Mouse (Mus musculus): ENCODE results near the gene Ppp5c. TPM values are rescaled to one million over a fixed set of nuclear protein-coding genes. Genes with fewer than 3 reads are reported as not detected.

The Ppp5c gene
- total RNA-seq, 2 experiments from 2014 or later = 20.7 to 22.6 TPM

- ATAC-seq (replicated peaks; ENCODE audit: low FRiP score, poor library complexity, severe bottlenecking) = no peak
Measured at GRCm38 (mm10) chr7:17022176-17022575, 5.5 kb downstream of the Ppp5c start.

DNA sequence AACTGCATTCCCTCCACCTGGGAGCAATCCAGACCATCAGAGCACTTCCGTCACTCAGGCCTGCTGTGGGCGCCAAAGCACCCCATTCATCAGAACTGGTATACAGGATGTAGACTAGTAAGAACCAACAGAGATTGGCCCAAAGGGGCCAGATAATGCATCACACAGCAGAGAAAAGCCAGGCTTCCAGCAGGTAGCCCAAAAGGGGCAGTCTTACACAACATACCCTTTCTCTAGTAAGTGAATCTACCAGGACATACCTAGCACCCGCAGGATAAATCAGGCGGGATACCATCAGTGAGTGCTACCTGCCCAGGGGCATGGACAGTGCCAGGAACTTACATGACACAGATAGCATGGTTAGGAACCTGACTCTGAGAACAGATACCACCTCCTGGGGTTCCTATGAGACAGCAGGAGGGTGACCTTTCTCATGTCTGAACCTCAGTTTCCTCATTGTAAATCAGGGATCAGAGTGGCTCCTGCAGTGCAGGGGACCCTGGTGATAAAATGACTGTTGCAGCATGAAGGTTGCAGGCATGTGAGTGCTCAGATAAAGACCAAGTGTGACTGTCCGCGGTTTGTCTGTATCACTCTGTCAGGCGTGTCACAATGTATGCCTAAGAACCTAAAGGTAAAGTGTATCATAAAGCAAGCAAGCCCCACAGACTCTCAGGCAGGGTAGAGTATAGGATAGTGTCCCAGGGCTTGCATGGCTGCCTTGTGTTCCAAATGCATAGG is 8.1 kb downstream of the Ppp5c start:
- no peak for ATAC-seq (replicated peaks; ENCODE audit: low FRiP score, poor library complexity, severe bottlenecking)

- no peak for ATAC-seq (replicated peaks; ENCODE audit: low FRiP score, poor library complexity, severe bottlenecking)
Measured at GRCm38 (mm10) chr7:17017921-17018320, 9.8 kb downstream of the Ppp5c start.

- ATAC-seq (replicated peaks; ENCODE audit: low FRiP score, poor library complexity, severe bottlenecking) = peak; percentile 80
Measured at GRCm38 (mm10) chr7:17017036-17017435, 10.7 kb downstream of the Ppp5c start.

- ATAC-seq (replicated peaks; ENCODE audit: low FRiP score, poor library complexity, severe bottlenecking) = no peak
Measured at GRCm38 (mm10) chr7:17015381-17015780, 12.3 kb downstream of the Ppp5c start.

GRCm38 (mm10) chr7:17011909-17012590 is 15.7 kb downstream of the Ppp5c start:
- ATAC-seq (replicated peaks; ENCODE audit: low FRiP score, poor library complexity, severe bottlenecking) = no peak

- ATAC-seq (replicated peaks; ENCODE audit: low FRiP score, poor library complexity, severe bottlenecking) = no peak
Measured at GRCm38 (mm10) chr7:17010010-17010347, 17.7 kb downstream of the Ppp5c start.

- no peak for ATAC-seq (replicated peaks; ENCODE audit: low FRiP score, poor library complexity, severe bottlenecking)
Measured at GRCm38 (mm10) chr7:17009326-17010009, 18.3 kb downstream of the Ppp5c start.

DNA sequence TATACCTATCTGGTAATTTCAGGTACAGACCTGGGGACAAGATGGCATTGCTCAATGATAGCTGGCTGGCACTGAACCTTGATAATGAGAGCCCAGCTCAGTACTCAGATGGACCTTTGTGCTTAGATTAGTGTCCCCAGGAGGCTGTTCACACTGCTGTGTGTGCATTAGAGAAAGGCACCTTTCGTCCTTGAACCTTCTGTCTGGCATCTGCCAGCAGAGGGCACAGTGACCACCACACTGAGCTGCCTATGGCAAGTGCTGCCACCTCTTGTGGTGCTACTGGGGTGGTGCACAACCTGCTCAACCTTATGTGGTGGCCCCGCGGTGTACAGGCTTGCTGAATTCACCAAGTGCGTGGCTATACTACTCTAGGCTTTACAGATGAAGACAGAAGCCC is 20.4 kb downstream of the Ppp5c start:
- no peak for ATAC-seq (replicated peaks; ENCODE audit: low FRiP score, poor library complexity, severe bottlenecking)

DNA sequence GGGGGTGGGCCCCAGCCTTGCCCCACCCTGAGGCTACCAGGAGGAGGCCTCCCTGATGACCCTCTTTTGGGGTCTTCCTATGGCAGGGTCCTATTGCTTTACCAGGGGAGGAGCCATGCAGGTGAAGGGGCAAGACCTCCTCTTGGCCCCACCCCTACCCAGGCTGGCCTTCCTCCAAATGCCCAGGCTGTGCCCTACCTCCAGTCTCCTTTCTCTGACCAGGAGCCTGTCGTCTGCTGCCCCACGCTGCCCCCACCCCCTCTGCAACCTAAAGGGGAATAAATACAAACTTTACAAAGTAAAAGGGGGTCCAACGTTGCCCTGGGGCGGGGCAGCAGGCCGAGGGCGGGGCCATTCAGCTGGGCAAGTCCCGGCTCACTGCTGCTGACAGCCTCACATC is 23.0 kb downstream of the Ppp5c start:
- no peak for ATAC-seq (replicated peaks; ENCODE audit: low FRiP score, poor library complexity, severe bottlenecking)

DNA sequence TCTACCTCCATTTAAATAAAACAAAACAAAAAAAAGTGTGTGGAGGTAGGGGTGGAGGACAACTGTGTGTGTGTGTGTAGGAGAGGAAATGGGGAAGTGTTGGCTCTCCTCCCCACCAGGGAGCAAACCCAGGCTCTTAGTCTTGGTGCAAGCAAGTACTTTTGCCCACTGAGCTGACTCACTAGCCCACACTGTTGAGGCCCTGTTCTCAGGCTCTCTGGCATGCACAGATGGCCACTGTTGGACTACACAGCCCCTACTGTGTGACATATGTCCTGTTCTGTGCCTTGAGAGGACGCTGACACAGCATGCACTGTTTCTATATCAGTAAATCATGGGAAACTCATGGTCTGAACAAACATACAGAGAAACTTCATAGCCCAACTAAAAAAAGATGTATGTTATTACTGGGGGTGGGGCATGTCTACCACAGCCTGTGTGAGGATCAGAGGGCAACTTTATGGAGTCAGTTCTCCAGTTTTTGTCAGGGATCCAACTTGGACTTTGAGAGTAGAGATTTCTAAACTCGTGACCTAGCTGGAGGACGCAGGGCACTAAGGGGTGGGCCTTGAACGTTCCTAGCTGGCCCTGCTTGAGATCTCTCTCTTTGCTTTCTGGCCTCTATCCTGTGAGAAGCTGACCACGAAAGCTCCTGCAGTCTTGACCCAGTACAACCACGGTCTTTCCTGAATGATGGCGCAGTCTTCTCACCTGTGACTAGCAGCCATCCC is 24.3 kb downstream of the Ppp5c start:
- no peak for ATAC-seq (replicated peaks; ENCODE audit: low FRiP score, poor library complexity, severe bottlenecking)

DNA sequence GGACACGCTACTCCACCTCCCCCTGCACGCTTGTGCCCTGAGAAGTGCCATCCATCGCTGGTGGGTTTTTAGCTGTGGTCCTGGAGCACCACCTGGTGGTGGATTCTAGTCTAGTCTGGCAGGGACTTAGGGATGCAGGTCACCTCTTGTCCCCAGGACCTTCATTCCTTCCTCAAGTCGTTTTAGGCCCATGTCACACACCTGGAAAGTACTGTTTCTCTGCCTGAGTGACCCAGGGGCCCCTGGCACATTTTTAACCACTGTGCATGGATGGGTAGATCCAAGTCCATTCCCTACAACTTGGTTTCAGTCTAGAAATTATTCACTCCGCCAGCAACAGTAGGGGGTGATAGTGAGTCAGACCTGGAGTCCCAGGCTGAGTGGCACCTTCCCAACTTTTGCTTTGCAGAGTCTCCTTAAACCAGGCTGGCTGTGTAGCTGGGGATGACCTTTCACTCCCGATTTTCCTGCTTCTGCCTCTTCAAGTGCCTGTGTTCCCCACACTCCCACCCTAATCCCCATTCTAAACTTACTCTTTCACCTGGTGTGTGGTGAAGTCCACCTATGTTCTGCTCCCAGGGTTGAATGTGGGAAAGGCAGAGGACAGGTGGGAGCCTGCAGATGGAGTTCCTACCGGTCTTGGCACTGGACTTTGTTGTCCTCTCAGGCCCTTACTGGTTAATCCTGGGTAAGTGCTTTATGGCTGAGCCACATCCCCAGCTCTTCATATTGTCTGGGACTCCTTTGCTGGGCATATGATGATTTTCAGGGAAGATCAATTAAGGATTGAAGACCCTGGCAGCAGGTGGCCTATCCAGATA is 25.1 kb downstream of the Ppp5c start:
- ATAC-seq (replicated peaks; ENCODE audit: low FRiP score, poor library complexity, severe bottlenecking) = no peak

GRCm38 (mm10) chr7:16999650-17000049 is 28.1 kb downstream of the Ppp5c start:
- ATAC-seq (replicated peaks; ENCODE audit: low FRiP score, poor library complexity, severe bottlenecking) = peak; percentile 70

GRCm38 (mm10) chr7:16999233-16999632 is 28.5 kb downstream of the Ppp5c start:
- peak; percentile 35; the same call in 1 of the 2 replicates for ATAC-seq (replicated peaks; ENCODE audit: low FRiP score, poor library complexity, severe bottlenecking)

DNA sequence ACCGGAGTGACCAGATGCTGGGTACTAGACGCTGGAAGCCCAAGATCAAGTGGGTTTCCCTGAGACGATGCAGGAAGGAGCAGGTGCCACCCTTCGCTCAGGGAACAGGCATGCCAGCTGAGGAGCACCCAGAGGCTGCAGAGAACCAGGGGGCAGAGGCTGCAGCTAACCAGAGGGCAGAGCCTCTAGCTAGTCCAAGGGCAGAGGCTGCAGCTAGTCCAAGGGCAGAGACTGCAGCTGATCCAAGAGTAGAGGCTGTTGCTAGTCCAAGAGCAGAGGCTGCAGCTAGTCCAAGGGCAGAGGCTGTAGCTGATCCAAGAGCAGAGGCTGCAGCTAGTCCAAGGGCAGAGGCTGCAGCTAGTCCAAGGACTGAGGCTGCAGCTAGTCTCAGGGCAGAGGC is 32.4 kb downstream of the Ppp5c start:
- no peak for ATAC-seq (replicated peaks; ENCODE audit: low FRiP score, poor library complexity, severe bottlenecking)

- no peak for ATAC-seq (replicated peaks; ENCODE audit: low FRiP score, poor library complexity, severe bottlenecking)
Measured at GRCm38 (mm10) chr7:16994400-16994799, 33.3 kb downstream of the Ppp5c start.

DNA sequence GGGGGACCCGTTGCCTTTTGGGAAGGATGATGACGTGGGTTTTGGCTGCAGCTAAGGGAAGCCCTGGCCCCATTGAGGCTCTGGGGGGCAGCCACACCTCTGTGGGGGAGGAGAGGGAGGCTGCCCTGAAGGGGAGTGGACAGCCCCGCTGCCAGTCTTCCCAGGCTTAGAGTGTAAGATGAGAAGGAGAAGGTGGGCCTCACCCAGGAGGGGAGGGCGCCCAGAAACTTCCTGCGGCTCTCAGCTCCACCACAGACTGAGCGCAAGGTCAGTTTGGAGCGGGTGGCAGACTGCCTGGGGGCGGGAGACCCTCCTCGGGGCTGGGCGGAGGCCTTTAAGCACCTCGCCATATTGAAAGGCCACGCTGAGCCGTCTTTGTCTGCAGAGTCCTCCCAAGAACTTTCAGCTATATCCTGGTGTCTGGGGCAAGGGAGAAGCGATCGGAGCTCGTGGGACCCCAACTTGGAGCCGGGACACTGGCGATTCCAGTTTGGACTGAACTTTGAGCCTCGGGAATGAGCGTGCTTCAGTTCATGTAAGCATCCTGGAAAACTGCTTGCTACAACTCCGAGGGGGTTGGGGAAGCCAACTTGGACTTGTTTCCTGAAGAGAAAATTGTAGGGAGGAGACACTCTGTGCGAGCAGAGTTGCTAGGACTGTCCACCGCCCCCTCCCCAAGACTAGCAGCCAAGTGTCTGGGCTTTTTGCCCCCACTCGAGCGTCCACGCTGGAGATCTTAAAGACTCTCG is 33.9 kb downstream of the Ppp5c start:
- no peak for ATAC-seq (replicated peaks; ENCODE audit: low FRiP score, poor library complexity, severe bottlenecking)

DNA sequence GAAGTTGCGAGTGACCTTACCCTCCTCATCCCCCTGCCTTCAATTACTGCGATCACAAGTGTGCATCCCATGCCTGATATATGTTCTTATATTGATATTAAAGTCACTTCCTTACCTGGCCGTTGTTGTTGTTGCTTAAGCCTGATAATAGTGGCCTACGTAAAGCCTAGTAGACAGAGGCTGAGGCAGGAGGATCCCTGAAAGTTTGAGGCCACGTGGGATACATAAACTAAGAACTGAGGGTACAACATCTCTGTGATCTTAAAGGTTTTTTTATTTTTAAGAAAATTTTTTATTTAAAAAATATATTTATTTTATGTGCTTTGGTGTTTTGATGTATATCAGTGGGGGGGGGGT is 35.3 kb downstream of the Ppp5c start, which contains the start of gene Ccdc8:
Gene Ccdc8 (plus strand): TSS at position 258 of the 357 bp plus-strand sequence.
- ATAC-seq (replicated peaks; ENCODE audit: low FRiP score, poor library complexity, severe bottlenecking) = no peak
